Mouse (Mus musculus) heart, embryonic 13.5 days (tissue): ENCODE data around the gene Maml3. TPM values are rescaled to one million over a fixed set of nuclear protein-coding genes. Genes with fewer than 3 reads are reported as not detected.

ENCODE experiments used
- ATAC-seq: fragments of 200-750 bp; cut with Nextera tagmentation; 2 replicates; pipeline ENCODE4 v1.8.0; 2017; ENCODE audit warnings: moderate TSS enrichment; ENCODE audit not compliant: insufficient number of reproducible peaks, low FRiP score, low TSS enrichment; ENCODE audit errors: extremely low read depth
- H3K27ac ChIP-seq: fragments of 300-500 bp; sonication (generic); replicated peaks from 2 replicates; pipeline ENCODE4 v1.5.1; 2015; ENCODE audit warnings: moderate library complexity, mild to moderate bottlenecking, inconsistent platforms
- H3K27me3 ChIP-seq: fragments of 300-500 bp; sonication (generic); replicated peaks from 2 replicates; pipeline ENCODE4 v1.6.1; 2015; ENCODE audit warnings: mild to moderate bottlenecking, inconsistent platforms
- H3K36me3 ChIP-seq: fragments of 300-500 bp; sonication (generic); 2 replicates; pipeline ENCODE4 v1.6.1; 2015; ENCODE audit warnings: mild to moderate bottlenecking, inconsistent platforms
- H3K4me1 ChIP-seq: fragments of 300-500 bp; sonication (generic); 2 replicates; pipeline ENCODE4 v1.6.1; 2015; ENCODE audit warnings: inconsistent platforms
- H3K4me2 ChIP-seq: fragments of 300-500 bp; sonication (generic); 2 replicates; pipeline ENCODE4 v1.6.1; 2015; ENCODE audit warnings: inconsistent platforms, mild to moderate bottlenecking, moderate library complexity
- H3K4me3 ChIP-seq: fragments of 300-500 bp; sonication (generic); 2 replicates; pipeline ENCODE4 v1.5.1; 2015; ENCODE audit warnings: moderate library complexity, mild to moderate bottlenecking, inconsistent platforms
- H3K9ac ChIP-seq: fragments of 300-500 bp; sonication (generic); 2 replicates; pipeline ENCODE4 v1.6.1; 2015; ENCODE audit warnings: inconsistent platforms, mild to moderate bottlenecking, moderate library complexity
- H3K9me3 ChIP-seq: fragments of 300-500 bp; sonication (generic); 2 replicates; pipeline ENCODE4 v1.6.1; 2016; ENCODE audit warnings: inconsistent platforms
- WGBS: fragments of 180-500 bp; shearing (Covaris S2); methylation state at CpG from one replicate; pipeline ENCODE4 v1.1.7; 2015; ENCODE audit warnings: mixed read lengths; 5-methylcytosine and 5-hydroxymethylcytosine counted together
- polyA plus RNA-seq: library from polyadenylated mRNA; unstranded; fragments of >200 nt; fragmentation: Nextera tagmentation; extraction: Ambion mirVana; gene quantifications from 2 replicates; pipeline ENCODE4 v1.2.1, GENCODE M21; 2015

The Maml3 gene
- polyA plus RNA-seq, 1 experiment from 2014 or later: 2.1 TPM

- Histone ChIP-seq H3K36me3 (no peaks in the 10 kb centered on the region), H3K4me3 (no peak overlapping the region), H3K4me1 (peaks cover 35% of the 10 kb centered on the region), H3K27me3 (no peaks in the 10 kb centered on the region), H3K4me2 (no peak overlapping the region), H3K9me3 (no peaks in the 10 kb centered on the region), H3K27ac (no peak overlapping the region), H3K9ac (no peak overlapping the region)
- 82% methylated on average over 11 of the region's 11 CpGs for WGBS
- no peak for ATAC-seq
Observed at GRCm38 (mm10) chr3:52062389-52063260, 42.3 kb downstream of the Maml3 start.

- H3K4me1 ChIP-seq: peaks cover 29% of the 10 kb centered on the region
- 57% methylated on average over 8 of the region's 8 CpGs for WGBS
- no peaks in the 10 kb centered on the region for H3K27me3 ChIP-seq
- no peak overlapping the region for H3K9ac ChIP-seq
- no peaks in the 10 kb centered on the region for H3K36me3 ChIP-seq
- no peak for ATAC-seq
- no peak overlapping the region for H3K4me2 ChIP-seq
- H3K9me3 ChIP-seq: no peaks in the 10 kb centered on the region
- no peak overlapping the region for H3K4me3 ChIP-seq
- no peak overlapping the region for H3K27ac ChIP-seq
Observed at GRCm38 (mm10) chr3:52061472-52062388, 43.1 kb downstream of the Maml3 start.

- Histone ChIP-seq H3K4me2 (no peak overlapping the region), H3K27ac (no peak overlapping the region), H3K36me3 (no peaks in the 10 kb centered on the region), H3K4me3 (no peak overlapping the region), H3K27me3 (no peaks in the 10 kb centered on the region), H3K9ac (no peak overlapping the region), H3K4me1 (peaks cover 20% of the 10 kb centered on the region), H3K9me3 (no peaks in the 10 kb centered on the region)
- ATAC-seq: no peak
- 89% methylated on average over 7 of the region's 7 CpGs for WGBS
Observed at GRCm38 (mm10) chr3:52060886-52061285, 44.0 kb downstream of the Maml3 start.

GRCm38 (mm10) chr3:52051801-52052200, 53.1 kb downstream of the Maml3 start:
- H3K4me2 ChIP-seq: no peak overlapping the region
- peaks cover 8% of the 10 kb centered on the region; the same call in 1 of the 2 replicates for H3K36me3 ChIP-seq
- ATAC-seq: no peak
- H3K9me3 ChIP-seq: no peaks in the 10 kb centered on the region
- H3K9ac ChIP-seq: no peak overlapping the region
- H3K27me3 ChIP-seq: no peaks in the 10 kb centered on the region
- peaks cover 24% of the 10 kb centered on the region for H3K4me1 ChIP-seq
- H3K4me3 ChIP-seq: no peak overlapping the region
- peak overlapping the region; percentile 53 for H3K27ac ChIP-seq
- WGBS: 56% methylated on average over 2 of the region's 2 CpGs

GRCm38 (mm10) chr3:52048082-52048481, 56.8 kb downstream of the Maml3 start:
- H3K27ac ChIP-seq: peak overlapping the region; percentile 97; the same call in 1 of the 2 replicates
- no peaks in the 10 kb centered on the region for H3K27me3 ChIP-seq
- ATAC-seq: no peak
- no peak overlapping the region for H3K4me3 ChIP-seq
- WGBS: 58% methylated on average over 14 of the region's 14 CpGs
- H3K4me2 ChIP-seq: no peak overlapping the region
- H3K9ac ChIP-seq: no peak overlapping the region
- H3K36me3 ChIP-seq: peaks cover 8% of the 10 kb centered on the region; the same call in 1 of the 2 replicates
- H3K9me3 ChIP-seq: no peaks in the 10 kb centered on the region
- peaks cover 60% of the 10 kb centered on the region for H3K4me1 ChIP-seq

GRCm38 (mm10) chr3:52047537-52047936, 57.3 kb downstream of the Maml3 start:
- peak overlapping the region; percentile 97 for H3K27ac ChIP-seq
- H3K4me2 ChIP-seq: peak overlapping the region; percentile 73
- H3K9me3 ChIP-seq: no peaks in the 10 kb centered on the region
- no peak for ATAC-seq
- peak overlapping the region; percentile 78 for H3K9ac ChIP-seq
- H3K4me3 ChIP-seq: peak overlapping the region; percentile 46; the same call in 1 of the 2 replicates
- peaks cover 8% of the 10 kb centered on the region; the same call in 1 of the 2 replicates for H3K36me3 ChIP-seq
- 73% methylated on average over 8 of the region's 8 CpGs for WGBS
- H3K27me3 ChIP-seq: no peaks in the 10 kb centered on the region
- H3K4me1 ChIP-seq: peaks cover 56% of the 10 kb centered on the region

- H3K4me1 ChIP-seq: peaks cover 52% of the 10 kb centered on the region
- peak overlapping the region; percentile 73 for H3K4me2 ChIP-seq
- H3K27me3 ChIP-seq: 0 out of 2 replicates have a peak, but pooled peaks cover under 1% of the 10 kb centered on the region
- H3K9ac ChIP-seq: peak overlapping the region; percentile 78
- H3K4me3 ChIP-seq: peak overlapping the region; percentile 46
- peak overlapping the region; percentile 97 for H3K27ac ChIP-seq
- WGBS: under 1% methylated on average over 13 of the region's 13 CpGs
- H3K9me3 ChIP-seq: no peaks in the 10 kb centered on the region
- H3K36me3 ChIP-seq: peaks cover 8% of the 10 kb centered on the region; the same call in 1 of the 2 replicates
- peak; percentile 55; the same call in 1 of the 2 replicates for ATAC-seq
Observed at GRCm38 (mm10) chr3:52046895-52047372, 57.9 kb downstream of the Maml3 start.

GRCm38 (mm10) chr3:52046027-52046700, 58.7 kb downstream of the Maml3 start:
- no peaks in the 10 kb centered on the region for H3K9me3 ChIP-seq
- H3K4me1 ChIP-seq: peaks cover 52% of the 10 kb centered on the region
- H3K9ac ChIP-seq: peak overlapping the region; percentile 71
- peak overlapping the region; percentile 97 for H3K27ac ChIP-seq
- peaks cover 4% of the 10 kb centered on the region; the same call in 1 of the 2 replicates for H3K36me3 ChIP-seq
- WGBS: 8% methylated on average over 20 of the region's 20 CpGs
- peak; percentile 66; the same call in 1 of the 2 replicates for ATAC-seq
- 0 out of 2 replicates have a peak, but pooled peaks cover 3% of the 10 kb centered on the region for H3K27me3 ChIP-seq
- H3K4me3 ChIP-seq: peak overlapping the region; percentile 46
- H3K4me2 ChIP-seq: peak overlapping the region; percentile 73

GRCm38 (mm10) chr3:52045221-52045641, 59.6 kb downstream of the Maml3 start:
- Histone ChIP-seq H3K4me1 (peaks cover 52% of the 10 kb centered on the region), H3K4me2 (peak overlapping the region; percentile 73), H3K4me3 (peak overlapping the region; percentile 46), H3K27me3 (0 out of 2 replicates have a peak, but pooled peaks cover 3% of the 10 kb centered on the region), H3K27ac (peak overlapping the region; percentile 97), H3K9me3 (no peaks in the 10 kb centered on the region), H3K36me3 (no peaks in the 10 kb centered on the region), H3K9ac (peak overlapping the region; percentile 71)
- ATAC-seq: no peak
- 16% methylated on average over 6 of the region's 6 CpGs for WGBS

GRCm38 (mm10) chr3:52044651-52045050, 60.2 kb downstream of the Maml3 start:
- no peak for ATAC-seq
- peak overlapping the region; percentile 46 for H3K4me3 ChIP-seq
- 0 out of 2 replicates have a peak, but pooled peaks cover 3% of the 10 kb centered on the region for H3K27me3 ChIP-seq
- peak overlapping the region; percentile 97 for H3K27ac ChIP-seq
- peaks cover 52% of the 10 kb centered on the region for H3K4me1 ChIP-seq
- WGBS: 9% methylated on average over 14 of the region's 14 CpGs
- peak overlapping the region; percentile 73 for H3K4me2 ChIP-seq
- H3K9me3 ChIP-seq: no peaks in the 10 kb centered on the region
- H3K9ac ChIP-seq: peak overlapping the region; percentile 71
- H3K36me3 ChIP-seq: no peaks in the 10 kb centered on the region
